Mouse (Mus musculus) forebrain, embryonic 15.5 days (tissue): ENCODE measurements at regions not wholly inside any gene's neighbourhood (a gene's known extent, or its start where the extent isn't known, plus 50 kb on each side); places are given as distances from the start of the nearest gene placed in this dataset.

ENCODE experiments used
- ATAC-seq: fragments of 200-750 bp; cut with Nextera tagmentation; replicated peaks from 2 replicates; pipeline ENCODE4 v1.8.0; 2017; ENCODE audit warnings: mild to moderate bottlenecking, moderate TSS enrichment, moderate library complexity
- H3K27ac ChIP-seq: fragments of 300-500 bp; sonication (generic); replicated peaks from 2 replicates; pipeline ENCODE4 v1.5.1; 2015; ENCODE audit warnings: mild to moderate bottlenecking, inconsistent platforms
- H3K27me3 ChIP-seq: fragments of 300-500 bp; sonication (generic); 2 replicates; pipeline ENCODE4 v1.6.1; 2015; ENCODE audit warnings: inconsistent platforms
- H3K36me3 ChIP-seq: fragments of 300-500 bp; sonication (generic); 2 replicates; pipeline ENCODE4 v1.6.1; 2015; ENCODE audit warnings: mild to moderate bottlenecking, inconsistent platforms
- H3K4me1 ChIP-seq: fragments of 300-500 bp; sonication (generic); 2 replicates; pipeline ENCODE4 v1.6.1; 2015; ENCODE audit warnings: inconsistent platforms
- H3K4me2 ChIP-seq: fragments of 300-500 bp; sonication (generic); replicated peaks from 2 replicates; pipeline ENCODE4 v1.6.1; 2015; ENCODE audit warnings: mild to moderate bottlenecking, inconsistent platforms
- H3K4me3 ChIP-seq: fragments of 300-500 bp; sonication (generic); 2 replicates; pipeline ENCODE4 v1.5.1; 2015; ENCODE audit warnings: mild to moderate bottlenecking, inconsistent platforms
- H3K9ac ChIP-seq: fragments of 300-500 bp; sonication (generic); replicated peaks from 2 replicates; pipeline ENCODE4 v1.6.1; 2015; ENCODE audit warnings: mild to moderate bottlenecking, inconsistent platforms
- H3K9me3 ChIP-seq: fragments of 300-500 bp; sonication (generic); 2 replicates; pipeline ENCODE4 v1.6.1; 2016; ENCODE audit warnings: inconsistent platforms
- WGBS: fragments of 180-500 bp; shearing (Covaris S2); methylation state at CpG from one replicate; pipeline ENCODE4 v1.1.7; 2015; ENCODE audit warnings: mixed read lengths; 5-methylcytosine and 5-hydroxymethylcytosine counted together

DNA sequence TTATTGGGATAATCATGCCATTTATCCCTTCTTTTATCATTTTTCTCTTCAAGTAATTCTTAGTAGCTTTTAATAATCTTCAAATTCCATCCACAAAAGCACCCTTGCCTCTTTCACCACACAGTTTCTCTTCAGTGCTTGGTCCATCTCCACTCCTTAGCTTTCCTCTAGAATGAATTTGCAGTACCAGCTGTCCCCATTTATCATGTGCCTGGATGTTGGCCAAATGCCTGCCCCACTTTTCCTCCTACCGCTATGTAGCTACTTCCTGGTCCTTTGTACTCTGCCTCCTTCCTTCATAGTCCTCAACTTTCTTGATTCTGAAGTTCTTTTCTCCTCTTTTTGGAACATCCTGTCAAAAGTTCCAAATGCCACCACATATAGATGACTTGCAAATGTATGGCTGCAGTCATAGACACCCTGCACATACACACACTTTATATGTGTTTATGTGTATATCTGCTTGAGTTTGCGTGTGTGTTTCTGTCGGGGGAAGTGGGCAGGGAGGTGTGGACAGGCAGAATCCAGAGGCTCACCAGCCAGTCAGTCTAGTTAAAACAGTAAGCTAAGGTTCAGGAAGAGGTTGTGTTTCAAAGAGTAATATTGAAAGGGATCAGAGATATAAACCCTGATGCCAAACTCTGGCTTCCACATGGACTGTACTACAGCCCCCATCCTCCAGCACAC, 106.1 kb upstream of the Itga4 start:
- ATAC-seq, result no peak

DNA sequence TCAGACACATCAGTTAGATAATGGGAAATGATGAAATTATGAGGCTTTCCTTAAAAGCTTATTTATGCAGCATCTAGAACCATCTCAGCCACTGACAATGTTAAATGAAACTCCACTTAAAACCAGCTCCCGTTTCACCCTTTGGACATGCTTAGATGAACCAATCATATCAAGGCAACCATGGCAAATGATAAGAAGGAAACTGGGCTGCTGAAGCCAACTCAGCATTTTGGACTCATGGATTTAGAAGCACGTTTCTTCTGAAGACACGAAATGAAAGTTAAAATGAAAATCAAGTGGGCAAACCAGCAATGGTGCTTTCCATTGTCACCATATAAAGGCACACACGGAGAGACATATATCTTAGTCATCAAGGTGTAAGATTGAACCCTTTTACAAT, 103.6 kb upstream of the Itga4 start:
- Histone ChIP-seq H3K4me2 (no peak overlapping the region), H3K9ac (no peak overlapping the region), H3K4me1 (peaks cover 24% of the 10 kb centered on the region), H3K27me3 (no peaks in the 10 kb centered on the region), H3K36me3 (no peaks in the 10 kb centered on the region), H3K27ac (peak overlapping the region; percentile 62), H3K4me3 (no peak overlapping the region), H3K9me3 (no peaks in the 10 kb centered on the region)
- 75% methylated on average over 4 of the region's 4 CpGs for WGBS
- no peak for ATAC-seq

More for the DNA sequence above, 106.1 kb upstream of the Itga4 start:
- Histone ChIP-seq H3K27me3 (no peaks in the 10 kb centered on the region), H3K9me3 (no peaks in the 10 kb centered on the region), H3K9ac (no peak overlapping the region), H3K4me2 (no peak overlapping the region), H3K36me3 (no peaks in the 10 kb centered on the region), H3K27ac (no peak overlapping the region), H3K4me1 (peaks cover 24% of the 10 kb centered on the region), H3K4me3 (no peak overlapping the region)
- WGBS, result 70% methylated on average over 3 of the region's 3 CpGs

DNA sequence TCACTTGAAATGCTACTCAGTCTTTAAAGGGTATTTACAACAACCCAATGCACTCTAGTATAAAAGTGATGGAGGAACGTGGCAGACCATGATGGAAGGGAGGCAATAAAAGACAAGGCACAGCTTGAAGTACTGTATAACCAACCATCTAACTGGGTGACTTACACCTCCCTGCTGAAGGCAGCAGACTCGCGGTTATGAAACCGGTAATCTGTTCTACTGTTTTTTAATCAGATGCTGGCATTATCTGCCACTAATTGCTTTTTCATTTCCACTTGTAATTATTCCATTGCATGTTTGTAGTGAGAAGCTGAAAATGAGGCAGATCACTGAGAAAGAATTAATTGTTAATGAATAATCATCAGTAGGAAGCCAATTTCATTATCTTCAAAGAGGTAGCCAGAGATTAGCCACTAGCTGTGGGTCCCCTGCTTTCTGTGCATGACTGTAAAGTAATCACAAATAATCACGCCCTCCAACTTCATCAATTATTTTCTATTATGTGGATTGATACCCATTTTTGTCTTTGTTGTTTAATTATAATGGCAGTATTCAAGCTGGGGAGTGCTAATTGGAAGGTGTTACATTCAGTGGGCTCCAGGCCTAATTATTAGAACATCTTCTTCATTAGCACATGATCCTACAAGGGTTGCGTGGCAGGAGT, 103.1 kb upstream of the Itga4 start:
- peak; percentile 86 for ATAC-seq
- Histone ChIP-seq H3K4me3 (no peak overlapping the region), H3K4me2 (no peak overlapping the region), H3K27ac (peak overlapping the region; percentile 62), H3K36me3 (no peaks in the 10 kb centered on the region), H3K9me3 (no peaks in the 10 kb centered on the region), H3K4me1 (peaks cover 24% of the 10 kb centered on the region), H3K9ac (no peak overlapping the region), H3K27me3 (no peaks in the 10 kb centered on the region)
- WGBS, result 23% methylated on average over 6 of the region's 6 CpGs

DNA sequence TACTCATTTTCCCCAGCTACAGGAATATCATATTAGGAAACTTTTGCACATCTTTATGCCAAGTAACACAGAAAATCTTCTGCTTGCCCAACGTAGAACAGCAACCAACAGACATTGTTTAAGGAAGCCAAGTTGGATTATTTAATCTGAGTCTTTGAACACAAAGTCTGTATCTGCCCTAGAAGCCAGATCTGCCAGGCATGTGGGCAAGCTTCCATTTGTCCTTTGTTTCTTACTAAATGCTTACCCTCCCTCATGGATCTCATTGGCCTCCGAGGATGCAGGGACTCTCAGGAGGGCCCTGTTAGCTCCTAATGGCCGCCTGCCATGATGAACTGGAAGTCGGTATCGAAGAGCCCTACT, 102.5 kb upstream of the Itga4 start:
- no peaks in the 10 kb centered on the region for H3K36me3 ChIP-seq
- peaks cover 24% of the 10 kb centered on the region for H3K4me1 ChIP-seq
- H3K27ac ChIP-seq, result peak overlapping the region; percentile 47
- WGBS, result 43% methylated on average over 5 of the region's 5 CpGs
- H3K9me3 ChIP-seq, result no peaks in the 10 kb centered on the region
- H3K4me3 ChIP-seq, result no peak overlapping the region
- no peaks in the 10 kb centered on the region for H3K27me3 ChIP-seq
- no peak overlapping the region for H3K9ac ChIP-seq
- peak; percentile 79 for ATAC-seq
- no peak overlapping the region for H3K4me2 ChIP-seq

DNA sequence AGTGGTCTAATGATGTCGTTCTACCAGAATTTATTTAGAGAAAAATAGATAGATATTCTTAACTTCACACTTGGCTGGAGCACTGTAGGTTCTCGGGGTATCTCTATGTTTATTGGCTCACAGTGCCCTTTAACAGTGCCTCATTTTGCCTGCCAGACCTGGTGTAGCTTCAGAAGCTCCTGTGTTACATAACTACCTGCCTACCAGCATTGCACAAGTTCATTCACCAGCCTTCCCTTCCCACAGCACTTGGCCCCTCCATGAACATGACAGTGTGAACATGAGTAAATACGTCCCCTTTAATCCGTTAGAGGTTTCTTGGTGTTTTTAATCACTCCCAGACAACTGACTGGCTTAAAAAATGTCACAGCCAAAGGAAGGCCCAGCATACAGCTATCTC, 102.2 kb upstream of the Itga4 start:
- no peak overlapping the region for H3K9ac ChIP-seq
- peak; percentile 47; the same call in 1 of the 2 replicates for ATAC-seq
- no peaks in the 10 kb centered on the region for H3K27me3 ChIP-seq
- H3K36me3 ChIP-seq, result no peaks in the 10 kb centered on the region
- 55% methylated on average over 4 of the region's 4 CpGs for WGBS
- H3K9me3 ChIP-seq, result no peaks in the 10 kb centered on the region
- H3K27ac ChIP-seq, result peak overlapping the region; percentile 47
- H3K4me1 ChIP-seq, result peaks cover 24% of the 10 kb centered on the region
- H3K4me2 ChIP-seq, result no peak overlapping the region
- no peak overlapping the region for H3K4me3 ChIP-seq

DNA sequence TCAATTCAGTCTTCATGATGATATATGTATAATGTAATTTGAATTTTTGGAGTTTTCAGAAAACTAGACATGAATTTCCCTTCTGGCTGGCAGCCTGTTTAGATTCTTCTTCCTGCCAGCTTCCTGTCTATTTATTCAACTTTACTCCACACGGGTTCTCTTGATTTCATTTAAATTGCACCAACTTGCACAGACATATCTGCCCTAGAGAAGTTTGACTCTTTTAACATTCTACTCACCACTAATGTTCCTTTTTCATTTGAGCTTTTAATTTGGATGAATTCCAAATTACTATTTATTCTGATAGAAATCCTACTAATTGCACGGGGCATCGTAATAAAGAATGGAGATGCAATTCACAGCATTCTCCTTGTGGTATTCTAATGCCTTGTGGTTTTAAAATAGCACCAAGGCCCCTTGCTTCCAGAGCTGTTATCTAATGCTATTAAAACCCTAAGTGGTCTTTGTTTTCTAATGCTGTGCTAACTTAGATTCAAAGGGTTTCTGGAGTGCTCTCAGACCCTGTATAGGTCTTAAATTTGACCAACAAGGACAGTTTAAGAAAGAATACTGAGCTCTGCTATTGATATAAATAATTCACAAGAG, 96.7 kb upstream of the Itga4 start:
- Histone ChIP-seq H3K9me3 (no peaks in the 10 kb centered on the region), H3K4me3 (no peak overlapping the region), H3K4me1 (peaks cover 9% of the 10 kb centered on the region), H3K27me3 (no peaks in the 10 kb centered on the region), H3K36me3 (no peaks in the 10 kb centered on the region), H3K27ac (no peak overlapping the region), H3K9ac (no peak overlapping the region), H3K4me2 (no peak overlapping the region)
- ATAC-seq, result peak; percentile 46; the same call in 1 of the 2 replicates
- WGBS, result 15% methylated on average over 3 of the region's 3 CpGs

DNA sequence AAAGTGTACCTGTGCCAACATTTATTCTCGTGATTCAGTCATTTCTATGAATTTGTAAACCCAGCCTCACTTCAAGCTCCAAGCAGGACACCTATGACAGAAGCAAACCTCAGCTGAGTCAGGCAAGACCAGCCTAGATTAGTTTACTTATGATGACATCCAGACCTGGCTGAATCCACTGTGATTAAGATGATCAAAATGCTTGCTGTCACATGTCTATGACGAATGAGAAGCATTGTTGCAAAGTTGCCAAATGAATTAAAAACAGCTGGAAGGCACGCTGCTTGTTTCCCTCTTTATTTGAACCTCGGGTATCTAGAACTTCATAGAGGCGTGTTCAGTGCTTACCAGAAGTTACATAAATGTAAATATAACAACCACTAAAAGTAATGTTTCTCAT, 95.9 kb upstream of the Itga4 start:
- Histone ChIP-seq H3K4me2 (no peak overlapping the region), H3K9me3 (no peaks in the 10 kb centered on the region), H3K4me3 (no peak overlapping the region), H3K27me3 (no peaks in the 10 kb centered on the region), H3K9ac (no peak overlapping the region), H3K27ac (no peak overlapping the region), H3K4me1 (peaks cover 9% of the 10 kb centered on the region), H3K36me3 (no peaks in the 10 kb centered on the region)
- 77% methylated on average over 5 of the region's 5 CpGs for WGBS
- no peak for ATAC-seq

DNA sequence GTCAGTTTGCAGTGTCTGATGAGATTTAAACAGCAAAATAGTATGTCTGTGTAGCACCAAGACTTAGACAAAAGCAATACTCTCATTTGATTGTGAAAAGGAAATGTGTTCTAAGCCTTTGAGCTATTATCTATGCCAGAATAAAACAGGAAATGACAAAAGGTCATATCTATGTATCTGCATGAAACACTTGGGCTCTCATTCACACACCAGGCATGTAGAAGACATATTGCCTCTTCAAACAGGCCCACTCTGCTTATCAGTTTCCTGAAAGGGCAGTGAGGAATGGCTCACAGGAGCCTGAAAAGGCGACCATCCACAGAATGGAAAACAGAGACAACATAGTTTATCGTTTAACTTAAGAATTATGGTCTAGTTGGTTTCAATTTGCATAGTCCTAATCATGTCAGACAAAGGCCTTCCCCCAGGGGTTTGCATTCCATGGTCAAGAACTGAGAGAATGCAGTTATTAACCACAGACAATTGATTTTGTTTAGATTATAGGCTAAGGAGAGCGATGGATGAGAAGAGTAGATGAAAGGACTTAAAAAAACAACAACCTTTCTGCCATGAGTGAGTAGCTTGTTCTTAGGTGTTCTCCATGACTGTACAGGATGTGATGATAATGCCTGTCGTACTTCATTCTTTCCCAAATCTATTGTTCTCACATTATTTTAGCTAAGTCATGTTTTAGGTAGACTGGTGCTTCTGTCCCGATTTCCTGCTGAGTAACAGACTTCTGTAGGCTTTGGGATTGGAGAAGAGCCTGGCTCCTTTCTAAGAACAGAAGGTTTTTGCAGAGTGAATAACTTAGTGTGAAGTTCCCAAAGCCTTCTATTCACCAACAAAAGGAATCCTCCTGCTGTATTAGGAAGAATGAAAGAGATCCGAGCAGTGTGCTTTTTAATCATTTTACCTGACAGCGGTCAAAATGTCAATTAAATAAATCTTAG, 82.0 kb upstream of the Itga4 start:
- no peaks in the 10 kb centered on the region for H3K36me3 ChIP-seq
- H3K9ac ChIP-seq, result no peak overlapping the region
- WGBS, result 47% methylated on average over 7 of the region's 7 CpGs
- H3K4me3 ChIP-seq, result no peak overlapping the region
- no peaks in the 10 kb centered on the region for H3K4me1 ChIP-seq
- no peak overlapping the region for H3K27ac ChIP-seq
- H3K9me3 ChIP-seq, result no peaks in the 10 kb centered on the region
- H3K4me2 ChIP-seq, result no peak overlapping the region
- H3K27me3 ChIP-seq, result no peaks in the 10 kb centered on the region
- no peak for ATAC-seq

DNA sequence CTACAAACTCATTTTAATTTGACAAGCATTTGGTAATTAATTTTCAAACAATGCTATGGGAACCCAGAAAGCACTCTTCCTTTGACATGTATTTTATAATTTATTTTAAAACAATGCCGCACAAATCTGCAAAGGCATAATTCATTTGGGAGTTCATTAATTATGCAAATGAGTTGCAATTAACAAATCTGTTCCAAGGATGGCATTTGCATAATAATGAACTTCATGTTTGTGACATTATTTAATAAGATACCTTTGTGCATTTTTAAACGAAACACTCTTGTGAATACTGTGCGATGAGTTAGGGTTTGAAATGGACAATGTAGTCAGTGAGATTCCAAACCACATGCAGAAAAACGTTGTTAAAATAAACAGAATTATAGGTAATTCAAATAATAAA, 80.9 kb upstream of the Itga4 start:
- H3K9me3 ChIP-seq, result no peaks in the 10 kb centered on the region
- no peaks in the 10 kb centered on the region for H3K27me3 ChIP-seq
- H3K27ac ChIP-seq, result no peak overlapping the region
- no peaks in the 10 kb centered on the region for H3K36me3 ChIP-seq
- no peak overlapping the region for H3K4me3 ChIP-seq
- ATAC-seq, result no peak
- no peaks in the 10 kb centered on the region for H3K4me1 ChIP-seq
- H3K4me2 ChIP-seq, result no peak overlapping the region
- H3K9ac ChIP-seq, result no peak overlapping the region
- 41% methylated on average over 4 of the region's 4 CpGs for WGBS

DNA sequence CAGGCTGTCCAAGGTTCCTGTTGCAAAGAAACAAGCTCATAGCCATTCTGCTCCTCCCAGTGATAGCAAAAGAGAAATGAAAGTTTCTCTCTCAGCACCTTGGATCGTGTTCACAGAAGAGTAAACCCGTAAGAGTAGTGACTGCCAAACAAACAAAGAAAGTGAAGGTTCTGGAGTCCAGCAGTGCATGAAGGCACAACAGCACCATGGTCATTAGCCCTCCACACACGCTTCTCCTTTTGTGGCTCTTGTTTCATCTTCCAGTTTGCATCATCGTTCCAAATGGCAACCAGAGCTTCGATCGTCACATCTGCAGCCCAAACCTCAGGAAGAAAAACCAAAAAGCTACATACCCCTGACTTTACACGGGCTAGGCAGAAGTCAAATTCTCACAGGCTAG, 74.4 kb upstream of the Itga4 start:
- Histone ChIP-seq H3K4me3 (no peak overlapping the region), H3K9me3 (no peaks in the 10 kb centered on the region), H3K36me3 (no peaks in the 10 kb centered on the region), H3K27ac (no peak overlapping the region), H3K27me3 (no peaks in the 10 kb centered on the region), H3K4me2 (no peak overlapping the region), H3K9ac (no peak overlapping the region), H3K4me1 (peaks cover 13% of the 10 kb centered on the region)
- WGBS, result 57% methylated on average over 7 of the region's 7 CpGs
- no peak for ATAC-seq

DNA sequence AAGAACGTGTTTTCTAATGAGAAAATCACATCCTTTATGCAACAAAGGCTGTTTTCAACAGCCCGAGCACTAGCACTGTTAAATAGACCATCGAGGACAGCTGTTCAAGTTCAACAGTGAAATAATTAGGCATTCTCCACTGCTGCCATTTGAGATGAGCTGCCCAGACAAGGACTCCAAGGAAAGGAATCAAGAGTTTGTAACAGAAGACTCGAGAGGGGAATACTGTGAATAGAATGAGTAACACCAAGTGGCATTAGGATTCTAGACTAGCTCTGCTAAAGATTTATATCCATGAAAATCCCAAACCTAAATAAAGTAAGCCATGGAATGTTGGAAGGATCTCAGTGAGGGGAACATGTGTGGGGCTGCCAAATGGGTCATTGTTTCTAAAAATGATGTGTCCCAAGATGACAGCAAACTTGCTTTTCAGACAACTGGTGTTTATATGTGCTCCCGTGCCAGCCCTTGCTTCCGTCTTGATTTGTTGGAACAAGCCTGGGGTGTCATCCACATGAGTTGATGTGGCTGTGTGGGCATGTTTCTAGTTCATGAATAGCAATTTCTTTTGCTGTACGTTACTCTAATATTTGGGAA, 72.1 kb upstream of the Itga4 start:
- Histone ChIP-seq H3K4me1 (peaks cover 28% of the 10 kb centered on the region), H3K9me3 (no peaks in the 10 kb centered on the region), H3K27ac (no peak overlapping the region), H3K36me3 (no peaks in the 10 kb centered on the region), H3K4me3 (no peak overlapping the region), H3K9ac (no peak overlapping the region), H3K4me2 (no peak overlapping the region), H3K27me3 (no peaks in the 10 kb centered on the region)
- ATAC-seq, result no peak
- 41% methylated on average over 7 of the region's 7 CpGs for WGBS
